Mouse (Mus musculus): ENCODE measurements at regions not wholly inside any gene's neighbourhood (a gene's known extent, or its start where the extent isn't known, plus 50 kb on each side); places are given as distances from the start of the nearest gene placed in this dataset.
A peak's percentile ranks its signal among the peaks of the same experiment; 100 is the strongest.

GRCm38 (mm10) chr6:39283761-39284415 is 77.3 kb upstream of the Kdm7a start:
- H3K27ac ChIP-seq (ENCODE audit: insufficient read depth, low read length), result no peak overlapping the region
- H3K4me3 ChIP-seq (ENCODE audit: insufficient read depth, low read length), result no peak overlapping the region
- no peaks in the 10 kb centered on the region for H3K4me1 ChIP-seq (ENCODE audit: control insufficient read depth, insufficient read depth, low read length)
- TF ChIP-seq POLR2A (IDR thresholded peaks at IDR 0.05; ENCODE audit: extremely low read depth, insufficient read depth, low read length) (no peak), CTCF (IDR thresholded peaks at IDR 0.05; ENCODE audit: extremely low read depth, insufficient read depth, low read length) (no peak)

- Histone ChIP-seq H3K4me3 (ENCODE audit: insufficient read depth, low read length) (no peak overlapping the region), H3K27ac (ENCODE audit: insufficient read depth, low read length) (no peak overlapping the region), H3K4me1 (ENCODE audit: control insufficient read depth, insufficient read depth, low read length) (no peaks in the 10 kb centered on the region)
- TF ChIP-seq CTCF (IDR thresholded peaks at IDR 0.05; ENCODE audit: extremely low read depth, insufficient read depth, low read length) (no peak), POLR2A (IDR thresholded peaks at IDR 0.05; ENCODE audit: extremely low read depth, insufficient read depth, low read length) (no peak)
These were observed 71.7 kb upstream of the Kdm7a start for GRCm38 (mm10) chr6:39278317-39278716.

GRCm38 (mm10) chr6:39274774-39275502 is 68.3 kb upstream of the Kdm7a start:
- Histone ChIP-seq H3K4me1 (ENCODE audit: control insufficient read depth, insufficient read depth, low read length) (no peaks in the 10 kb centered on the region), H3K4me3 (ENCODE audit: insufficient read depth, low read length) (no peak overlapping the region), H3K27ac (ENCODE audit: insufficient read depth, low read length) (no peak overlapping the region)
- TF ChIP-seq POLR2A (IDR thresholded peaks at IDR 0.05; ENCODE audit: extremely low read depth, insufficient read depth, low read length) (no peak), CTCF (IDR thresholded peaks at IDR 0.05; ENCODE audit: extremely low read depth, insufficient read depth, low read length) (no peak)

- Histone ChIP-seq H3K4me1 (ENCODE audit: control insufficient read depth, insufficient read depth, low read length) (no peaks in the 10 kb centered on the region), H3K4me3 (ENCODE audit: insufficient read depth, low read length) (no peak overlapping the region), H3K27ac (ENCODE audit: insufficient read depth, low read length) (no peak overlapping the region)
- TF ChIP-seq CTCF (IDR thresholded peaks at IDR 0.05; ENCODE audit: extremely low read depth, insufficient read depth, low read length), result 0 out of 2 replicates have a peak, but pooled peaks have one; percentile 12
- no peak for TF ChIP-seq POLR2A (IDR thresholded peaks at IDR 0.05; ENCODE audit: extremely low read depth, insufficient read depth, low read length)
These were observed 66.8 kb upstream of the Kdm7a start for GRCm38 (mm10) chr6:39273427-39273826.

GRCm38 (mm10) chr6:39270457-39270856 is 63.9 kb upstream of the Kdm7a start:
- no peaks in the 10 kb centered on the region for H3K4me1 ChIP-seq (ENCODE audit: control insufficient read depth, insufficient read depth, low read length)
- TF ChIP-seq POLR2A (IDR thresholded peaks at IDR 0.05; ENCODE audit: extremely low read depth, insufficient read depth, low read length) (no peak), CTCF (IDR thresholded peaks at IDR 0.05; ENCODE audit: extremely low read depth, insufficient read depth, low read length) (no peak)

GRCm38 (mm10) chr6:39269706-39270105 is 63.1 kb upstream of the Kdm7a start:
- TF ChIP-seq POLR2A (IDR thresholded peaks at IDR 0.05; ENCODE audit: extremely low read depth, insufficient read depth, low read length) (no peak), CTCF (IDR thresholded peaks at IDR 0.05; ENCODE audit: extremely low read depth, insufficient read depth, low read length) (no peak)

More at GRCm38 (mm10) chr6:39270457-39270856, 63.9 kb upstream of the Kdm7a start:
- H3K4me3 ChIP-seq (ENCODE audit: insufficient read depth, low read length), result no peak overlapping the region
- H3K27ac ChIP-seq (ENCODE audit: insufficient read depth, low read length), result no peak overlapping the region

GRCm38 (mm10) chr6:39268647-39269428 is 62.2 kb upstream of the Kdm7a start:
- TF ChIP-seq POLR2A (IDR thresholded peaks at IDR 0.05; ENCODE audit: extremely low read depth, insufficient read depth, low read length) (no peak), CTCF (IDR thresholded peaks at IDR 0.05; ENCODE audit: extremely low read depth, insufficient read depth, low read length) (no peak)
- H3K4me3 ChIP-seq (ENCODE audit: insufficient read depth, low read length), result no peak overlapping the region
- H3K27ac ChIP-seq (ENCODE audit: insufficient read depth, low read length), result no peak overlapping the region
- no peaks in the 10 kb centered on the region for H3K4me1 ChIP-seq (ENCODE audit: control insufficient read depth, insufficient read depth, low read length)

More at GRCm38 (mm10) chr6:39269706-39270105, 63.1 kb upstream of the Kdm7a start:
- Histone ChIP-seq H3K4me3 (ENCODE audit: insufficient read depth, low read length) (no peak overlapping the region), H3K27ac (ENCODE audit: insufficient read depth, low read length) (no peak overlapping the region), H3K4me1 (ENCODE audit: control insufficient read depth, insufficient read depth, low read length) (no peaks in the 10 kb centered on the region)

- no peak for TF ChIP-seq CTCF (IDR thresholded peaks at IDR 0.05; ENCODE audit: extremely low read depth, insufficient read depth, low read length)
- TF ChIP-seq POLR2A (IDR thresholded peaks at IDR 0.05; ENCODE audit: extremely low read depth, insufficient read depth, low read length), result no peak
- H3K4me3 ChIP-seq (ENCODE audit: insufficient read depth, low read length), result no peak overlapping the region
- H3K27ac ChIP-seq (ENCODE audit: insufficient read depth, low read length), result no peak overlapping the region
- no peaks in the 10 kb centered on the region for H3K4me1 ChIP-seq (ENCODE audit: control insufficient read depth, insufficient read depth, low read length)
These were observed 58.1 kb upstream of the Kdm7a start for GRCm38 (mm10) chr6:39264722-39265121.

GRCm38 (mm10) chr6:39263615-39264014 is 57.0 kb upstream of the Kdm7a start:
- no peak for TF ChIP-seq POLR2A (IDR thresholded peaks at IDR 0.05; ENCODE audit: extremely low read depth, insufficient read depth, low read length)
- Histone ChIP-seq H3K4me3 (ENCODE audit: insufficient read depth, low read length) (no peak overlapping the region), H3K4me1 (ENCODE audit: control insufficient read depth, insufficient read depth, low read length) (no peaks in the 10 kb centered on the region), H3K27ac (ENCODE audit: insufficient read depth, low read length) (no peak overlapping the region)

Data from cortical plate, adult 2 months (tissue).